Mouse (Mus musculus) erythroid progenitor cell, adult 5-6 weeks (primary cell): ENCODE data around the gene Myo10. TPM values are rescaled to one million over a fixed set of nuclear protein-coding genes. Genes with fewer than 3 reads are reported as not detected.

Source experiments
- ATAC-seq: replicated peaks from 2 replicates; pipeline ENCODE4 v1.8.0; 2016; ENCODE audit warnings: moderate number of reproducible peaks, mild to moderate bottlenecking, moderate TSS enrichment, inconsistent platforms; ENCODE audit not compliant: poor library complexity, low FRiP score, severe bottlenecking
- total RNA-seq, 2 experiments: library from RNA; stranded (forward) in 1 of 2; stranded (reverse) in 1 of 2; fragments of 150-400 nt in 1 of 2; fragments of 186-747, 209-891 nt in 1 of 2; gene quantifications; 2 replicates each; pipeline versions ENCODE4 v1.2.3 to v1.2.4; 2015 to 2017; ENCODE audit warnings: low replicate concordance in 2 of 2

Myo10 gene
- total RNA-seq, 2 experiments from 2014 or later: 7.9 to 8.4 TPM

DNA sequence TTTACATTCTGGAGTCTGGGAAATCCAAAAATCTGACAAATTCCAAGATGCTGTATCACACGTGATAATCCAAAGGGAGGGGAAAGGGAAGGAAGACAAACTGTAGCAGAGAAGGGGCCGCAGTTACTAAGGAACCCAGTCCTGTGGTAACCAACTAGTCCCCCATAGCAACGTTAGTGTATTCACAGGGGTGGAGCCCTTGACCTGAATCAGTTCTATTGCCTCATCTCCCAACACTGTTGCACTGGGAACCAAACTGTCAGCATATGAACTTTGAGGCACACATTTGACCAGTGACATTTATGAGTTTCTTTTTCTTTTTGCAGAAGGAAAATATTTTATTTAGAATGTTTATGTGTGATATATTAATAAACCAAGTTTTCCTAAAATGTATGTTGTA, 237.1 kb downstream of the Myo10 start:
- ATAC-seq: no peak

DNA sequence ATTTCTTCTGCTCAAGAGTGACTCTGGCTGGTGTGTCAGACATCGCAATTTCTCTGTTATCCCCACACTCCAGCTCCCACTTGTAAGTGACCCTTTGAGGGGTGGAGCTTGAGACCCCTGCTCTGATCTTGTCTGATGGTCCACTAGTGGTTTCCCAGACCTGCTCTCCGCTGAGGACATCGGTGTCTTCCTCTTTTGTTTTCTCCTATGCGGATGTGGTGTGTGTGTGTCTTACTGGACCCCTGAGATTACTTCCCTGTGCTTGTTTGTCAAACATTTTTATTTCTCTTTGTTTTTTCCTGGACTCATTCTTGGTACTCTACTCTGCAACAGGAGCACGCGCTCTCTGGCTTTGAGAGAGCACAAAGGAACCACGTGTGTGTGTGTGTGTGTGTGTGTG, 239.6 kb downstream of the Myo10 start:
- no peak for ATAC-seq

Other genes starting within 250 kb of the Myo10 start
- gene Basp1, start 208.8 kb upstream of the Myo10 start, total RNA-seq (2015; ENCODE audit: low replicate concordance): 2.2 TPM in 1 of 2 replicates, not detected in the other
- 2.1 TPM in 1 of 2 replicates, not detected in the other for gene Basp1, start 208.8 kb upstream of the Myo10 start, total RNA-seq (2017; ENCODE audit: low replicate concordance)
- 17.3 and 25.6 TPM in 2 replicates for gene Retreg1, start 220.7 kb downstream of the Myo10 start, total RNA-seq (2015; ENCODE audit: low replicate concordance)
- 9.4 and 13.4 TPM in 2 replicates for gene Retreg1, start 220.7 kb downstream of the Myo10 start, total RNA-seq (2017; ENCODE audit: low replicate concordance)